ENCODE assay signal across 20 mouse cellular contexts in genomic region chr6:86909881-86910280, GRCm38 (mm10).
"Had no signal": no experiment of that assay in that cellular context is flagged by ENCODE, and none has a peak within 500 bp of the region (broad histone marks: within the 10 kb centered on the region; RNA-seq: fewer than 3 reads in every experiment).

No protein-coding gene starts in this region.

- DNase-seq: kidney, adult 2 months; kidney, postnatal 25 days; layer of hippocampus, adult 9-11 months; liver; lung, adult 18-20 months; lung, postnatal 14 days; lung, postnatal 4 days; right cerebral cortex, adult 18-20 months; right cerebral cortex, postnatal 14 days; right cerebral cortex, postnatal 4 days had no signal

- H3K4me3 ChIP-seq: layer of hippocampus, adult 2 months; limb, embryonic 10.5 days; limb, embryonic 13.5 days; liver, embryonic 12.5 days; liver, embryonic 15.5 days; midbrain, embryonic 12.5 days; midbrain, embryonic 15.5 days; neural tube, embryonic 13.5 days had no signal

- ATAC-seq: liver, embryonic 12.5 days; midbrain, embryonic 15.5 days had no signal

- H3K9ac ChIP-seq: limb, embryonic 13.5 days; liver, embryonic 12.5 days; liver, embryonic 15.5 days; midbrain, embryonic 12.5 days; midbrain, embryonic 15.5 days; neural tube, embryonic 13.5 days had no signal

- H3K27ac ChIP-seq: kidney, postnatal 0 days; limb, embryonic 10.5 days; limb, embryonic 13.5 days; liver, embryonic 12.5 days; liver, embryonic 15.5 days; midbrain, embryonic 12.5 days; midbrain, embryonic 15.5 days; neural tube, embryonic 13.5 days; stomach, postnatal 0 days had no signal

- H3K27me3 ChIP-seq: limb, embryonic 13.5 days; liver, embryonic 12.5 days; liver, embryonic 15.5 days; midbrain, embryonic 12.5 days; midbrain, embryonic 15.5 days; neural tube, embryonic 13.5 days had no signal

- H3K36me3 ChIP-seq: limb, embryonic 10.5 days; limb, embryonic 13.5 days; liver, embryonic 15.5 days; midbrain, embryonic 12.5 days; midbrain, embryonic 15.5 days; neural tube, embryonic 13.5 days had no signal

- H3K4me2 ChIP-seq: limb, embryonic 13.5 days; liver, embryonic 12.5 days; liver, embryonic 15.5 days; midbrain, embryonic 12.5 days; midbrain, embryonic 15.5 days; neural tube, embryonic 13.5 days had no signal

- H3K9me3 ChIP-seq: limb, embryonic 10.5 days; limb, embryonic 13.5 days; liver, embryonic 12.5 days; liver, embryonic 15.5 days; midbrain, embryonic 12.5 days; midbrain, embryonic 15.5 days; neural tube, embryonic 13.5 days had no signal

- H3K4me1 ChIP-seq: limb, embryonic 10.5 days; midbrain, embryonic 12.5 days; midbrain, embryonic 15.5 days had no signal
